Mouse (Mus musculus) kidney, embryonic 14.5 days (tissue): ENCODE results near the gene Asic4. TPM values are rescaled to one million over a fixed set of nuclear protein-coding genes. Genes with fewer than 3 reads are reported as not detected.

Experiments used
- ATAC-seq: fragments of 200-750 bp; cut with Nextera tagmentation; 2 replicates; pipeline ENCODE4 v1.8.0; 2017; ENCODE audit warnings: moderate number of reproducible peaks, mild to moderate bottlenecking, moderate TSS enrichment, moderate library complexity; ENCODE audit not compliant: low FRiP score, low TSS enrichment
- H3K27ac ChIP-seq: fragments of 300-500 bp; sonication (generic); 2 replicates; pipeline ENCODE4 v1.5.1; 2014; ENCODE audit warnings: low read depth, mild to moderate bottlenecking, low read length, moderate library complexity, mixed read lengths
- H3K27me3 ChIP-seq: fragments of 300-500 bp; sonication (generic); 2 replicates; pipeline ENCODE4 v1.6.1; 2014; ENCODE audit warnings: mild to moderate bottlenecking, low read length; ENCODE audit not compliant: control insufficient read depth, insufficient read depth
- H3K36me3 ChIP-seq: fragments of 300-500 bp; sonication (generic); 2 replicates; pipeline ENCODE4 v1.6.1; 2014; ENCODE audit warnings: low read length, mixed read lengths; ENCODE audit not compliant: control insufficient read depth, insufficient read depth
- H3K4me1 ChIP-seq: fragments of 300-500 bp; sonication (generic); 2 replicates; pipeline ENCODE4 v1.6.1; 2014; ENCODE audit warnings: low read length, mixed read lengths; ENCODE audit not compliant: control insufficient read depth, insufficient read depth
- H3K4me2 ChIP-seq: fragments of 300-500 bp; sonication (generic); replicated peaks from 2 replicates; pipeline ENCODE4 v1.6.1; 2014; ENCODE audit warnings: low read depth, mild to moderate bottlenecking, low read length
- H3K4me3 ChIP-seq: fragments of 300-500 bp; sonication (generic); 2 replicates; pipeline ENCODE4 v1.5.1; 2014; ENCODE audit warnings: mild to moderate bottlenecking, low read length
- H3K9ac ChIP-seq: fragments of 300-500 bp; sonication (generic); 2 replicates; pipeline ENCODE4 v1.6.1; 2014; ENCODE audit warnings: low read depth, mild to moderate bottlenecking, low read length, moderate library complexity
- H3K9me3 ChIP-seq: fragments of 300-500 bp; sonication (generic); 2 replicates; pipeline ENCODE4 v1.6.1; 2016; ENCODE audit warnings: low read length; ENCODE audit not compliant: control insufficient read depth
- WGBS: fragments of 180-500 bp; shearing (Covaris S2); extraction: QIAGEN DNeasy Blood & Tissue Kit; methylation state at CpG from one replicate; pipeline ENCODE4 v1.1.7; 2014; 5-methylcytosine and 5-hydroxymethylcytosine counted together
- polyA plus RNA-seq: library from polyadenylated mRNA; unstranded; fragments of >200 nt; fragmentation: Nextera tagmentation; extraction: Ambion mirVana; gene quantifications from 2 replicates; pipeline ENCODE4 v1.2.1, GENCODE M21; 2014

The Asic4 gene
- polyA plus RNA-seq, 1 experiment from 2014 or later = 0.32 TPM

- peak overlapping the region; percentile 82 for H3K4me2 ChIP-seq
- 3% methylated on average over 13 of the region's 13 CpGs for WGBS
- no peak overlapping the region for H3K27ac ChIP-seq
- H3K4me1 ChIP-seq = peaks cover 4% of the 10 kb centered on the region; the same call in 1 of the 2 replicates
- H3K4me3 ChIP-seq = peak overlapping the region; percentile 52
- H3K36me3 ChIP-seq = peaks cover 21% of the 10 kb centered on the region
- H3K9ac ChIP-seq = peak overlapping the region; percentile 45
- H3K27me3 ChIP-seq = peaks cover 53% of the 10 kb centered on the region
- H3K9me3 ChIP-seq = no peaks in the 10 kb centered on the region
- ATAC-seq = peak; percentile 14
Observed at GRCm38 (mm10) chr1:75487040-75487404, 36.8 kb downstream of the Asic4 start.

GRCm38 (mm10) chr1:75487405-75488161 is 37.3 kb downstream of the Asic4 start:
- under 1% methylated on average over 62 of the region's 62 CpGs for WGBS
- peak overlapping the region; percentile 52 for H3K4me3 ChIP-seq
- ATAC-seq = peak; percentile 80
- no peaks in the 10 kb centered on the region for H3K9me3 ChIP-seq
- peaks cover 23% of the 10 kb centered on the region for H3K36me3 ChIP-seq
- H3K27ac ChIP-seq = no peak overlapping the region
- H3K4me1 ChIP-seq = peaks cover 4% of the 10 kb centered on the region; the same call in 1 of the 2 replicates
- H3K27me3 ChIP-seq = peaks cover 53% of the 10 kb centered on the region
- H3K9ac ChIP-seq = peak overlapping the region; percentile 45
- peak overlapping the region; percentile 82 for H3K4me2 ChIP-seq

- 90% methylated on average over 34 of the region's 34 CpGs for WGBS
- Histone ChIP-seq H3K9me3 (no peaks in the 10 kb centered on the region), H3K4me2 (no peak overlapping the region), H3K36me3 (peaks cover 27% of the 10 kb centered on the region), H3K4me1 (peaks cover 4% of the 10 kb centered on the region; the same call in 1 of the 2 replicates), H3K4me3 (no peak overlapping the region), H3K27me3 (peaks cover 28% of the 10 kb centered on the region), H3K9ac (no peak overlapping the region), H3K27ac (no peak overlapping the region)
- no peak for ATAC-seq
Observed at GRCm38 (mm10) chr1:75490785-75491551, 40.7 kb downstream of the Asic4 start.

- Histone ChIP-seq H3K4me2 (no peak overlapping the region), H3K9ac (no peak overlapping the region), H3K27ac (no peak overlapping the region), H3K27me3 (peaks cover 12% of the 10 kb centered on the region), H3K9me3 (no peaks in the 10 kb centered on the region), H3K4me1 (peaks cover 4% of the 10 kb centered on the region; the same call in 1 of the 2 replicates), H3K36me3 (peaks cover 44% of the 10 kb centered on the region), H3K4me3 (no peak overlapping the region)
- WGBS = 59% methylated on average over 24 of the region's 24 CpGs
- no peak for ATAC-seq
Observed at GRCm38 (mm10) chr1:75492579-75493170, 42.4 kb downstream of the Asic4 start.

GRCm38 (mm10) chr1:75494878-75495548 is 44.8 kb downstream of the Asic4 start:
- peaks cover 61% of the 10 kb centered on the region for H3K36me3 ChIP-seq
- no peak overlapping the region for H3K4me3 ChIP-seq
- no peaks in the 10 kb centered on the region for H3K9me3 ChIP-seq
- H3K4me1 ChIP-seq = no peaks in the 10 kb centered on the region
- no peak overlapping the region for H3K4me2 ChIP-seq
- peak; percentile 46; the same call in 1 of the 2 replicates for ATAC-seq
- no peak overlapping the region for H3K9ac ChIP-seq
- no peaks in the 10 kb centered on the region; the same call in 1 of the 2 replicates for H3K27me3 ChIP-seq
- 24% methylated on average over 12 of the region's 12 CpGs for WGBS
- no peak overlapping the region for H3K27ac ChIP-seq

- Histone ChIP-seq H3K4me1 (peaks cover 7% of the 10 kb centered on the region), H3K4me3 (no peak overlapping the region), H3K27me3 (no peaks in the 10 kb centered on the region), H3K9me3 (no peaks in the 10 kb centered on the region), H3K27ac (no peak overlapping the region), H3K36me3 (peaks cover 80% of the 10 kb centered on the region), H3K9ac (no peak overlapping the region), H3K4me2 (no peak overlapping the region)
- 82% methylated on average over 4 of the region's 4 CpGs for WGBS
- ATAC-seq = no peak
Observed at GRCm38 (mm10) chr1:75498897-75499296, 48.7 kb downstream of the Asic4 start.

- Histone ChIP-seq H3K9ac (no peak overlapping the region), H3K27ac (no peak overlapping the region), H3K4me2 (no peak overlapping the region), H3K9me3 (no peaks in the 10 kb centered on the region), H3K4me1 (peaks cover 12% of the 10 kb centered on the region), H3K27me3 (no peaks in the 10 kb centered on the region), H3K4me3 (no peak overlapping the region), H3K36me3 (peaks cover 80% of the 10 kb centered on the region)
- ATAC-seq = no peak
- 86% methylated on average over 7 of the region's 7 CpGs for WGBS
Observed at GRCm38 (mm10) chr1:75499441-75499840, 49.2 kb downstream of the Asic4 start.

- Histone ChIP-seq H3K9ac (no peak overlapping the region), H3K4me1 (peaks cover 23% of the 10 kb centered on the region), H3K36me3 (peaks cover 67% of the 10 kb centered on the region), H3K27me3 (no peaks in the 10 kb centered on the region), H3K9me3 (no peaks in the 10 kb centered on the region), H3K4me2 (no peak overlapping the region), H3K27ac (no peak overlapping the region), H3K4me3 (no peak overlapping the region)
- no peak for ATAC-seq
- 94% methylated on average over 9 of the region's 9 CpGs for WGBS
Observed at GRCm38 (mm10) chr1:75501905-75502304, 51.7 kb downstream of the Asic4 start.
